Mouse (Mus musculus): ENCODE data around the gene Pus1. TPM values are rescaled to one million over a fixed set of nuclear protein-coding genes. Genes with fewer than 3 reads are reported as not detected.

The Pus1 gene
- total RNA-seq, 2 experiments from 2014 or later, result 19.4 TPM

GRCm38 (mm10) chr5:110727850-110728249 lies 52.6 kb downstream of the Pus1 start:
- intact Hi-C loops (cut with DNase I), result no loop called here
- no peak for DNase-seq (ENCODE audit: extremely low spot score in 1 of 2, low spot score in 2 of 2)

Other genes with a start within 250 kb of the Pus1 start
- 10 to 100 TPM; 64.1 to 67.4 TPM for gene Galnt9, start 236.3 kb downstream of the Pus1 start, total RNA-seq (2021)
- gene Noc4l, start 127.2 kb downstream of the Pus1 start, total RNA-seq (2021), result 10 to 100 TPM; 30.9 to 32.7 TPM
- gene Ddx51, start 127.2 kb downstream of the Pus1 start, total RNA-seq (2021), result 10 to 100 TPM; 27.3 to 27.6 TPM
- gene Ep400, start 9.9 kb downstream of the Pus1 start, total RNA-seq (2021), result 10 to 100 TPM; 84.9 to 86.1 TPM
- gene Ulk1, start 29.4 kb upstream of the Pus1 start, total RNA-seq (2021), result 10 to 100 TPM; 68.3 to 73.5 TPM
- 10 to 100 TPM in 1 of 2 experiments, 1 to 10 TPM in 1; 9.3 to 10.3 TPM for gene Hscb, start 59.1 kb upstream of the Pus1 start, total RNA-seq (2021)
- 1 to 10 TPM; 1.2 to 2.0 TPM for gene Chek2, start 59.3 kb upstream of the Pus1 start, total RNA-seq (2021)
- 10 to 100 TPM; 22.3 to 30.9 TPM for gene Ttc28, start 99.1 kb upstream of the Pus1 start, total RNA-seq (2021)